Mouse (Mus musculus): ENCODE data around the gene Grin3b.

The Grin3b gene

DNA sequence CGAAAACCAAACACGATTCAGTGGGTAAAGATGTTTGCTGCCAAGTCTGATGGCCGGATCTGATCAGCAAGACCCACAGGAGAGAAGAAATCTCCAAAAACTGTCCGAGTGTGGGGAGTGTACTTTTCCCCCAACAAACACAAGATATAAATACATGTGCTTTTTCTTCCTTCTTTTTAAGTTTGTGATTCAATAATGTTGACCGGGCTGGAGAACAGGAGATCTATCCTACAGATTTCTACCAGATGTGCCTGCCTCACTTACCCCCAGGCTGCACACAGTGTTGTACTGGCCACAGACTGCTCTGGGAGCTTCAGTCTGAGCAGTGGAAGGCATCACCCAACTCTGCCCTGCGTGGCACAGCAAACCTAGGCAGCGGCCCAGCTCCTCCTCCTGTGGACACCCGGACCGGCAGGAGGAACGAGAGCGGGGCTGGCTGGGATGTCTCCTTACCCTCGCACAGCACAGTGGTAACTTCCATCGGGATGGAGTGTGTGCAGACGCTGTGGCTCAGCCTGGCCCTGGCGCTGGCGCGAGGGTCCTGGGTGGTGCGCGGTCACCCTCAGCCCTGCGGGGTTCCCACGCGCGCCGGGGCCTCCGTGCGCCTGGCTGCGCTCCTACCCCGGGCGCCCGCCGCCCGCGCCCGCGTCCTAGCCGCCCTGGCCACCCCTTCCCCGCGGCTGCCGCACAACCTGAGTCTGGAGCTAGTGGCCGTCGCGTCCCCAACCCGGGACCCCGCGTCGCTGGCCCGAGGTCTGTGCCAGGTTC is at the start of gene Grin3b:
Grin3b (plus strand) TSS at position 301 of the 768 bp plus-strand sequence.
- no peak for DNase-seq

- DNase-seq, result no peak
Observed at GRCm38 (mm10) chr10:79920958-79921535, 49.5 kb upstream of the Grin3b start, which contains the start of gene R3hdm4. TSS of gene R3hdm4 (minus strand) at chr10:79921208.

GRCm38 (mm10) chr10:79921572-79921971 is 48.9 kb upstream of the Grin3b start:
- no peak for DNase-seq

DNA sequence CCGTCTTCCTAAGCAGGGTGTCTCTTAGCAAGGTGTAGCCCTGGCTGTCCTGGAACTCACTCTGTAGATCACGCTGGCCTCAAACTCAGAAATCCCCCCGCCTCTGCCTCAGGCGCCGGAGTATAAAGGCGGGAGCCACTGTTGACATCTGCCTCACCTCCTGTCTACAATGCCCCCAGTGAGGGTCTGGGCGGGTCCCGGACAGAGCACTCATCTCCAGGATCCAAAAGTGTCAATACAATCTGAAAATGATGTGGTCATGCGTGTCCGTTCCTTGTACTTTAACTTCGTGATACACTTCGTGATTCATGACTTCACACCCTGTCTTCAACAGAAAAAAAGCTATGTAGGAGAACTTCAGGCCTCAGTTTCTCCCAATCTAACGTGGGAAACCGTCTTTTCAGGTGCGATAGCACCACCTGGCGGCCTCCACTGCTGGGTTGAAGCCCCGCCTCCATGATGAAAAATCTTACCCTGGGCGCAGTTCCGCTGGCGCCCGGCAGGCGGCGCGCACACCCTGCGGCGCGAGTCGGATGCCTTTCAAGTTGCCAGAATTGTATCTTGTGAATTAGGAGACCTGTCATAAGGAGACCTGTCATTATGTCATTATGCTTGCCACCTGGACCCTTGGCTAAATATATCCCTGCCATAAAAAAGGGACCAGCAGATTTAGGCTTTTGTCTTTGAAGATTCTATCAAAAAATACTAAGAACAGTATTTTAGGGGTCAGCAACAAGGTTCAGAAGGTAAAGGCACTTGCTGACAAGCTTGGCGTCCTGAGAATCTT is 45.3 kb upstream of the Grin3b start:
- DNase-seq, result peak; percentile 98

DNA sequence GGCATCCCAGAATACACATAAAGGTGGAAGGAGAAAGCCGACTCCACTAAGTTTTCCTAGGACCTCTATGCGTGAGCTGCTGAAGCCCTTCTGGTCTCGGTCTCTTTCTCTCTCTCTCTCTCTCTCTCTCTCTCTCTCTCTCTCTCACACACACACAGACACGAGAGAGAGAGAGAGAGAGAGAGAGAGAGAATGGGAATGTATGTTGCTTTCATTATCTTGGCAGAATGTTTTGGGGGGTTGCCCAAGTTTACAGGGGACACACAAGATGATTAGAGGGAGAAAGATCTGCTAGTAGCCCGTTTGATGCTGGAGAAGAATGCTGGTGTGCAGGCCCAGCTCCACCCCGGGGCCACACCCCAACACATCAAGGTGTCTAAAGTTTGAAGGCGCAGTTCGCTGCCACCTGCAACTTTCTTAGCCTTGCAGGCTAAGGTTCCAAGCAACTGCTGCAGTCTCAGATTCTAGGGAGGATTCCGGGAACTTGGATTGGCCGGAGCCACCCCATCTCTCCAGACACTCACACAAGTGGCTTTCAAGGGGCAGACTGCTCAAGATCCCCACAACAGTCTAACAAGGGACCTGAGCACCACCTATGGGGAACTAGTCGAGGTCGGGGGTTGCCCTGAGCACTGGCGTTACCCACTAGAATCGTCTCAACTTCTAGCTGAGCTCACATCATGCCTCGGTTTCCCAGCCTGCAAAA is 44.6 kb upstream of the Grin3b start:
- DNase-seq, result no peak

DNA sequence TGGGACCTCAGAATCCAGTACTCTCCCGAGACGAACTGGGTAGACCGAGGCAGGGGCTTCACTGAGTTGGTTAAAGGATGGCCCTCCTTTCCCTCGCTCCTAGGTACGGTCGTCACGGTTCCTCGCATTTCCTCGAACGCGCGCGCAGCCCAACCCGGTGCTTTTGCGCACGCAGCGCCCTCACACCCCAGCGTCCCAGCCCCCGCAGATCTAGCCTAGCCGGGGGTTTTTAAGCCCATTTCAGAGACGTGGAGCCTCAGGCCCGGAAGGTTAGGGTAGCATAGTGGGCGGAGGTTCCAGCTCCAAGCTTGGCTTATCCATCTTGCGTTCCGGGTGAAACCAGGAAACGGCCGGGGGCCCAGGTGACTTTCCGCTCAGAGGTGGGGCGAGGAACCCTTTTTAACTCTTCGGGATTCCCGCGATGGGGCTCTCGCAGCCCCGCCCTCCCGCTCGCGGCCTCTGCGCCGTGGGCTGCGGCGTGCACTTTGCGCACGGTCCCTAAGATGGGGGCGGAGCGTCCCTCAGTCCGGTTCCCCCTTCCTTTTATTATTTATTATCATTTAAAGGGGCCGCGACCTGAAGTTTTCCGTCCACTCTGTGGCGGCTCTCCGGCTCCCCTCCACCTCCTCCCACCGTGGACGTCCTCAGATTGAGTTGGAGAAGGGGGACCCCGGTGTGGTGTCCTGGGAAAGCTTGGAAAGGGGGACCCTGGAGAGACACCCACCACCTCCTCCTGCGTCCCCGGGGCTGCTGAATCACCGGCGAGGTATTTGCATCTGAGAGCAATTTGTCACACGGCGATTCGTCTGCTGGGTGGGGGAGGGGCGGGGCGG is 43.8 kb upstream of the Grin3b start, which contains the start of gene Arid3a:
Arid3a (plus strand) TSS at position 553 of the 833 bp plus-strand sequence.
- peak; percentile 99 for DNase-seq

DNA sequence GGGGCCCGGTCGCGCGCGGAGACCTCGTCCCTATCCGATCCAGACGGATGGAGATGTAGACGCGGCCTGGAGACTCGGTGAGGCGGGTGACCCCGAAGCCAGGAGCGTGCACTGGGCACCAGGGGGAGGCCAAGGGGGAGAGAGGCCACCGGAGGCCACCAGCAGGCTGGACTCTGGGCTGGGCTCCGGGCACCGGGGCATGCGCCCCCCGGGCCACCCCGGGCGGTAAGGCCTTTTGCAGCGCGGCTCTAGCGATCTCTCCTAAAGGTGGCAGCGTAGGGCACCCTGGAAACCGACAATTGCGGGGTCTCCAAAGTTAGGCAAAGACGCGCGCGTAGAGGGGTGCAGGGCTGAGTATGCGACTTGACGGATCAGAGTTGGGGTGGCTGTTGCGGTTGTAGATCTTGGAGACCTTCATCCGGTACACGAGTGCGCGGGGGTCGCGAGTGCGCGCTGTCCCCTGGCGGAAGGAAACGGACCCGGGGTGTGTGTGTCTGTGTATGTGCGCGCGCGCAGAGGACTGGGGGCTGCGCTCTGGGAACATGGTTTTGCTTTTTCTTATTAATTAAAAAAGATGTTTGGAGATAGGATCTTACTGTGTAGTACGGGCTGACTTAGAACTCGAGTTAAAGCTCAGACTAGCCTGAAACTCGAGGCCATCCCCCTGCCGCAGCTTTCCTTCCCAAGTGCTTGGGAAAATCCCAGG is 43.0 kb upstream of the Grin3b start:
- peak; percentile 97 for DNase-seq

DNA sequence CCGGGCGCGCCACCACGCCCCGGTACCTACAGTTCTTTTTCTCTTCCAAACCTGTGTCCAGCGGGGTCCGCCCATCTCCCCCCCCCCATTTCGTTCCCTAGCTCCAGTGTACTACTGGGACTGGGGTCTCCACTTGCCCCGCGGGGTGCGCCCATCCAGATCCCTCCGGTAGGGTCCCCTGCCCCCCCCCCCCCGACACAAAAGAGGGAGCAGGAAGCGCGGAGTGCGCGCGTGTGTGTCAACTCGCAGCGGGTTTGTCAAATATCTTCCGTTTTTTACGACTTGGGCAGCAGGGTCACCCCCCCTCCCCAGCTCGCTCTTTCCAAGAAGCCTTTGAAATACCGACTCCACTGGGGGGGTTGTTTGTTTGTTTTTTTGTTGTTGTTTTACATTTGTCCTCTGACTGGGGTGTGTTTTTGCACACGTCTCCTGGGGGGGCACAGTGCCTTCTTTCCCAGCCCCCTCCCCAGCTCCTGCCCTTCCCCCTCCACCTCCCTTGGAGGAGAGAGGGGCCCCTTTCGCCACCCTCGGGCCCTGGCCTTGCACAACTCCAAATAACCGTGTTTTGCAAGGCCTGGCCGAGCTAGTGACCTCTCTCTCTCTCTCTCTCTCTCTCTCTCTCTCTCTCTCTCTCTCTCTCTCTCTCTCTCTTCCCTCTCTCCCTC is 42.4 kb upstream of the Grin3b start:
- peak; percentile 96 for DNase-seq

DNA sequence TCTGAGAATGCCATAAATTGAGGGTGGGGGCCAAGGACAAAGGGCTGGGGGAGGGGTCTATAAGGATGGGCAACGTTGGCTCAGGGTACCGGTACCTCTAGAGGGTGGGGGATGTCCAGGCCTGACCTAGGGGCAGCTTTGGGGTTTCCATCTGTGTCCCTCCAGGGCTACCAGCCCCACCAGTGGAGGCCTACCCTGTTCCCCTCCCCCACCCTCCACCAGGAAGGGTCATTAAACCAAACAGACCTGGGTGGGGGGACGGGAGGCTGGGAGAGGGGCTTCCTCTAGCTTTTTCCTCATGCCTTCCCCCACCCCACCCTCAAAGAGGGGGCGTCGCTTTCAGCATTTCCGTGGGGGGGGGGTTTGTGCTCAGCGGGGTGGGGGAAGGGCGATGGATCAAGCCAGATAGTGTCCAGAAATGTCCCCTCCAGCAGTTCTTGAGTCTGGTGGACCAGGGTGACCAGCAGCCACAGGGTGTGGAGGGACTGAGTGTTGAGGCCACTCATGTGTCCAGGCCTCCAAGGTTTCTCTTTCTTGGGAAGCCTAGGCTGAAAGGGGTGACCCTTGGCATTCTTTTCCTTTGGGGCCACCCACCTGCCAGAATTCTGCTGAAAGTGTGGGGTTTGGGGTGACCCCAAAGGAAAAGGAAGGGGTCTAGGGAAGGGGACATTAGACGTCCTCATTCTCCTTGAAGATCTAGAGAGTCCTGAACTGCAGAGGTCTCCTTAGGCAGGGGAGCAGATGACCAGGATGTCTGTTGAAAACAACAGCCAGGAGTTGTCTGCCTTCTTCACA is 41.4 kb upstream of the Grin3b start:
- DNase-seq, result peak; percentile 91

GRCm38 (mm10) chr10:79929967-79930825 is 40.3 kb upstream of the Grin3b start:
- DNase-seq, result peak; percentile 93

- no peak for DNase-seq
Observed at GRCm38 (mm10) chr10:79930826-79931186, 39.7 kb upstream of the Grin3b start.

DNA sequence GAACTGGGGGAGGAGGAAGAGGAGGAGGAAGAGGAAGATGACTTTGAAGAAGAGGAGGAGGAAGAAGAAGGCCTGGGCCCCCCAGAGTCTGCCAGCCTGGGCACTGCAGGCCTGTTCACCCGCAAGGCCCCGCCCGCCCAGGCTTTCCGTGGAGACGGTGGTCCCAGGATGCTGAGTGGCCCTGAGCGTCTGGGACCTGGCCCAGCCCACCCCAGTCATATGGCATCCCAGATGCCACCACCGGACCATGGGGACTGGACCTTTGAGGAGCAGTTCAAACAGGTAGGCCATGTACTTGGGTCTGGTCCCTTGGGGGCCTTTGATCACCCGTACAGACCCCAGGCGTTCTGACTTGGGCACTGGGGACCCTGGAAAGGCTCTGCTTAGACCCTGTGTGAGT is 38.7 kb upstream of the Grin3b start:
- DNase-seq, result peak; percentile 93

- peak; percentile 99 for DNase-seq
Observed at GRCm38 (mm10) chr10:79932736-79933135, 37.8 kb upstream of the Grin3b start.

- peak; percentile 96 for DNase-seq
Observed at GRCm38 (mm10) chr10:79933145-79933679, 37.3 kb upstream of the Grin3b start.

DNA sequence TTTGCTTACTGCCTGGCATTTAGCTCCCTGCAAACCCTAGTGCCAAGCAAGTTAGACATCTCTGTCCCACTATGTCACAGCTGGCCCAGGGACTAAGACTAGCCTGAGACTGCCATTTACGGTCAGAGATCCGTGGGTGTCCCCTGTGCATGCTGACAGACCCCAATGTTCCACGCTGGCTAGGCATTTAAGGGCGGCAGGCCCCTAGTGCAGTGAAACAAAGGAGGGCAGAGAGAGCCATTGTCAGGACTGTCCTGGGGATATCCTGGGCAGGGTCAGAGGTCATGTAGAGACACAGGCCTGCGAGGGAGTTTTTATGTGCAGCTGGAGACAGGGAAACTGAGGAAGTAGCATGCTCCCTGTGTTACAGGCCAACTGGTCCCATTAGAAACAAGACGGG is 36.7 kb upstream of the Grin3b start:
- peak; percentile 95 for DNase-seq

GRCm38 (mm10) chr10:79934272-79934721 is 36.2 kb upstream of the Grin3b start:
- peak; percentile 100 for DNase-seq

DNA sequence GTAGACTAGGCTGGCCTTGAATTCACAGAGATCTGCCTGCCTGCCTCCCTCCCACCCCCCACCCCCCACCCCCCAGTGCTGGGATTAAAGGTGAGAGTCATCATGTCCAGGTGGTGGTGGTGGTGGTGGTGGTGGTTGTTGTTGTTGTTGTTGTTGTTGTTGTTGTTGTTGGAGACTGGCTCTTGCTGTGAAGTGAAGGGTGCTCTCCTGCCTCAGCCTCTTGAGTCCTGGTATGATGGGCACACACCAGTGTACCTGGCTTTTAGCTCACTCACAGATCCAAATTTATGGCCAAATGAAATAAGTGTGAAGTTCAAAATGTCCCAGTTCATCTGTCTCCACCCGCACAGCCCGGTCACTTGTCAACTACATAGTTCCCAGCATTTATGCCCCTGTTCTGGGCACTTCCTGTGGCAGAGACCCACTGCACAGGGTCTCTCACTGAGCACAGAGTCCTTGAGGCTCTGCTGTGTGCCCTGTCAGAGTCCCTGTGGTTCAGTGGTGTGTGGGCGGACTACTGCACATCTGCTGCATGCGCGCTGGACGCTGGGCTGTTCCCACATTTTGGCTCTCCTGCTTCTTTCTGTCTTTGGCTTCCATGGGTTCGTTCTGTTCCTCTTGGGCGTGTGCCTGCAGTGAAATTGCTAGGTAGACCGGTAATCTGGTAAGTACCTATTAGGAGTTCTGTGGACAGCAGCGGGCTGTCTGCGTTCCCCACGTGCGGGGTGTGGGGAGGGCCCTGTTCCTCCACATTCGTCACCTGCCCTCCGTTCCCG is 35.5 kb upstream of the Grin3b start:
- peak; percentile 95 for DNase-seq

Measured in heart, adult 11 months (tissue).